Mouse (Mus musculus) midbrain, embryonic 12.5 days (tissue): Measurements from ENCODE around the gene Sun3. TPM values are rescaled to one million over a fixed set of nuclear protein-coding genes. Genes with fewer than 3 reads are reported as not detected.

Experiments used
- ATAC-seq: fragments of 200-750 bp; cut with Nextera tagmentation; 2 replicates; pipeline ENCODE4 v1.8.0; 2017; ENCODE audit warnings: low read depth, moderate TSS enrichment, moderate library complexity; ENCODE audit not compliant: low FRiP score
- H3K27ac ChIP-seq: fragments of 300-500 bp; sonication (generic); replicated peaks from 2 replicates; pipeline ENCODE4 v1.5.1; 2016; ENCODE audit warnings: mild to moderate bottlenecking
- H3K27me3 ChIP-seq: fragments of 300-500 bp; sonication (generic); 2 replicates; pipeline ENCODE4 v1.6.1; 2016; ENCODE audit warnings: mild to moderate bottlenecking
- H3K36me3 ChIP-seq: fragments of 300-500 bp; sonication (generic); 2 replicates; pipeline ENCODE4 v1.6.1; 2016
- H3K4me1 ChIP-seq: fragments of 300-500 bp; sonication (generic); 2 replicates; pipeline ENCODE4 v1.6.1; 2016
- H3K4me2 ChIP-seq: fragments of 300-500 bp; sonication (generic); replicated peaks from 2 replicates; pipeline ENCODE4 v1.6.1; 2016; ENCODE audit warnings: mild to moderate bottlenecking, moderate library complexity
- H3K4me3 ChIP-seq: fragments of 300-500 bp; sonication (generic); 2 replicates; pipeline ENCODE4 v1.5.1; 2016; ENCODE audit warnings: mild to moderate bottlenecking
- H3K9ac ChIP-seq: fragments of 300-500 bp; sonication (generic); replicated peaks from 2 replicates; pipeline ENCODE4 v1.6.1; 2016; ENCODE audit warnings: mild to moderate bottlenecking, moderate library complexity
- H3K9me3 ChIP-seq: fragments of 300-500 bp; sonication (generic); 2 replicates; pipeline ENCODE4 v1.6.1; 2016; ENCODE audit warnings: mild to moderate bottlenecking
- WGBS: fragments of 180-500 bp; shearing (Covaris S2); methylation state at CpG from one replicate; pipeline ENCODE4 v1.1.7; 2016; 5-methylcytosine and 5-hydroxymethylcytosine counted together
- polyA plus RNA-seq: library from polyadenylated mRNA; unstranded; fragments of >200 nt; fragmentation: Nextera tagmentation; extraction: Ambion mirVana; gene quantifications from 2 replicates; pipeline ENCODE4 v1.2.1, GENCODE M21; 2016

Gene Sun3
- polyA plus RNA-seq, 1 experiment from 2014 or later, result not detected

DNA sequence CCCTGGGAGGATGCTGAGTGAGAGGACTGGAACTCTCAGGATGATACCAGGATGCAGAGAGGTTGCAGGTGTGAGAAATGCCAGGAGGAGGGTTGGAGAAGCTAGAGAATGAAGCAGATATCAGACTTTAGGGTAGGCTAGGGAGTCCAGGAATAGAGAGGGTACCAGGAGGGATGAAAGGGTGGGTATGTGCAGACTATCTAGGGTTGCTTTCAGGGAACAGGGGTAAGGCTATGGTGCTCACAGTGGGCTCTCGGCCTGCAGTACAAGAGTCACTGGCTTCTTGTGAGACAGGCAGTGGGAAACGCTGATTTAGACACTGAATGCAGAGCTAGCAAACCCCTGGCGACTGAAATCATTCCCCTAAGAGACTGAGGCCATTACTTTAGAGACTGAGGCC, 75.6 kb downstream of the Sun3 start, which contains the start of gene Pkd1l1:
TSS of gene Pkd1l1 (minus strand) at position 101 of the 400 bp plus-strand sequence.
- WGBS, result 62% methylated on average over 3 of the region's 3 CpGs
- no peaks in the 10 kb centered on the region for H3K27me3 ChIP-seq
- no peaks in the 10 kb centered on the region for H3K36me3 ChIP-seq
- no peak within 1 kb of the TSS for H3K4me3 ChIP-seq
- H3K9me3 ChIP-seq, result no peaks in the 10 kb centered on the region
- H3K27ac ChIP-seq, result no peak within 1 kb of the TSS
- no peak within 1 kb of the TSS for H3K4me2 ChIP-seq
- H3K9ac ChIP-seq, result no peak within 1 kb of the TSS
- no peak for ATAC-seq
- H3K4me1 ChIP-seq, result no peaks in the 10 kb centered on the region

DNA sequence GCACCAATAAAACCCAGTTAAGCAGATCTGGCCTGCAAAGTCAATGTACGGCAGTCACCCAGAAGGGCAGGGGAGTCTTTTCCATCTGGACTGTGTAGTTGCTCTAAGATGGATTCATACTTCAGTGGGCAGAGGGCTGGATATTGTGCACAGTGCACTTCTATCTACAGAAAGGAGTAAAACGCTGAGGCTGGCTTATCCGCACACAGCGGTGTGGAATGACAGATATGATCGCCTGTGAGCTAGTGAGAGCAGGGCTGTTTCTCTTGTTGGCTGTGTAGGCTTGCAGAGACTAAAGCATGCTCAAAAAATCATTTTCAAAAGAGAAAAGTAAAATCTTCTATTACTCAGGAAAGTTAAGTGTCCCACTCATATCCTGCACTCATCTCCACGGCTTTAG, 76.7 kb downstream of the Sun3 start:
- Histone ChIP-seq H3K4me2 (no peak overlapping the region), H3K36me3 (no peaks in the 10 kb centered on the region), H3K27ac (no peak overlapping the region), H3K27me3 (no peaks in the 10 kb centered on the region), H3K9ac (no peak overlapping the region), H3K4me3 (no peak overlapping the region), H3K4me1 (no peaks in the 10 kb centered on the region), H3K9me3 (no peaks in the 10 kb centered on the region)
- ATAC-seq, result no peak
- WGBS, result 86% methylated on average over 6 of the region's 6 CpGs

DNA sequence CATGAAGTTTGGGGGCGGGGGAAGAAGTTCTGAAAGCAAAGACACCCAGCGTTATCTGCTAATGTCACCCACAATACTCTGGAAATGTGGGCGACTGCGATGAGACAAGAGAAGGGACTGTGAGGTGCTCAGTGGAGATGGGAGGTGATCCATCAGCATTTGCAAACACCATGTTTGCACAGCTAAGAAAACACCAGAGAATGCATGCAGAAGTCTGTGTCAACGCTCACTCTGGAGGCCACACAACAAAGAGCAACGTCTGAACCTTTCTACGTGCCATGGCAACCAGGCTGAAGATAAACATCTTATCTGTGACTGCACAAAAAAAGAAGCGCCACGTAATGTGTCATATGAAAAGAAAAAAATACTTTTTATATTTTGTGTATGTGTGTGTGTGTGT, 78.3 kb downstream of the Sun3 start:
- Histone ChIP-seq H3K9me3 (no peaks in the 10 kb centered on the region), H3K27ac (no peak overlapping the region), H3K4me1 (no peaks in the 10 kb centered on the region), H3K27me3 (no peaks in the 10 kb centered on the region), H3K36me3 (no peaks in the 10 kb centered on the region), H3K4me2 (no peak overlapping the region), H3K4me3 (no peak overlapping the region), H3K9ac (no peak overlapping the region)
- no peak for ATAC-seq
- 69% methylated on average over 9 of the region's 9 CpGs for WGBS

DNA sequence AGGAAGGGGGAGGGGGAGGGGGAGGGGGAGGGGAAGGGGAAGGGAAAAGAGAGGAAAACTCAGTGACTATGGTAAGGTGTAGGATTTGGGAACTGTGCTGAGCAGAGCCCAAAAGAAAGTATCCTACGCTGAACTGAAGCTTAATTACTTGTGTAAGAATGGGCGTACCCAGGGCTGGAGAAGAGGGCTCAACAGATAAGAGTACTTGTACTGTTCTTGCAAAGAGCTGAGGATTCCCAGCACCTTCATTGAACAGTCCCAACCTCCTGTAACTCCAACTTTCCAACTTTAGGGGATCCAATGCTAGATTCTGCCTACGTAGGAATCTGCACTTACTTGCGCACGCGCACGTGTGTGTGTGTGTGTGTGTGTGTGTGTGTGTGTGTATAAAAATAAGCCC, 80.7 kb downstream of the Sun3 start:
- no peak overlapping the region for H3K4me2 ChIP-seq
- H3K4me3 ChIP-seq, result no peak overlapping the region
- H3K36me3 ChIP-seq, result no peaks in the 10 kb centered on the region
- H3K9ac ChIP-seq, result no peak overlapping the region
- no peaks in the 10 kb centered on the region for H3K9me3 ChIP-seq
- 98% methylated on average over 7 of the region's 7 CpGs for WGBS
- H3K4me1 ChIP-seq, result no peaks in the 10 kb centered on the region
- H3K27me3 ChIP-seq, result no peaks in the 10 kb centered on the region
- no peak for ATAC-seq
- no peak overlapping the region for H3K27ac ChIP-seq

Other genes with a start within 250 kb of the Sun3 start
- gene Pkd1l1, start 75.7 kb downstream of the Sun3 start, polyA plus RNA-seq, result 0.04 TPM in 1 of 2 replicates, not detected in the other
- 17.4 and 17.9 TPM in 2 replicates for gene Hus1, start 37.8 kb downstream of the Sun3 start, polyA plus RNA-seq
- gene Gm11992, start 397 bp downstream of the Sun3 start, polyA plus RNA-seq, result 0.43 and 0.47 TPM in 2 replicates
- 4.1 and 4.4 TPM in 2 replicates for gene Upp1, start 69.1 kb upstream of the Sun3 start, polyA plus RNA-seq
- 0.01 TPM in 1 of 2 replicates, not detected in the other for gene Abca13, start 143.0 kb upstream of the Sun3 start, polyA plus RNA-seq